Mouse (Mus musculus): ENCODE data around the gene Miox.

Miox gene

DNA sequence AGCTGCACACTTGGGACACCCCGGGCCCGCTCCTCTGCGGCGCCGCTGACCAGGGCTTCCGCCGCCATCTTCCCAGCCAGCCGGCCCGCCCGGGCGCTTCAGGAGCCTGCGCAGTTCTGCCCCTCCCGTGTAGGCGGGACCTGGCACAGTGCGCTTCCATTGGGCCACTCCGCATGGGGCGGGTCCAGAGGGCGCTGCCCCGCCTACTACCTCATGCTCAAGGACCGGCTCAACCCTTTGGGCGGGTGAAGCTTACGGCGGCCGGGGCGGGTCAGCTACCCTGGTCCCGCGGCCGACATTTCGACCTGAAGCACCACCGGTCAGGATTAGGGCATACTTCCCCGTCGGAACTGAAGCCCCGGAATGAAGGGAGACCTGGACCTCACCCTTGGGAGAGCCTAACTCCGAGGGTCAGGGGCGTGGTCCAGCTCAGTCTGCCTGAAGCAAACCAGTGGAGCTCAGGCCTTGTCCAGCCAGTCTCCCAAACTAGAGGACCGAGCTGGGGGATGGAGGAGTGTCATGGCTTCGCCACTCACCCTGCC lies 18.9 kb upstream of the Miox start, which contains the start of gene Sbf1:
TSS of gene Sbf1 (minus strand) at position 122 of the 542 bp plus-strand sequence.
- peak; percentile 94 for DNase-seq (ENCODE audit: low read depth)

DNA sequence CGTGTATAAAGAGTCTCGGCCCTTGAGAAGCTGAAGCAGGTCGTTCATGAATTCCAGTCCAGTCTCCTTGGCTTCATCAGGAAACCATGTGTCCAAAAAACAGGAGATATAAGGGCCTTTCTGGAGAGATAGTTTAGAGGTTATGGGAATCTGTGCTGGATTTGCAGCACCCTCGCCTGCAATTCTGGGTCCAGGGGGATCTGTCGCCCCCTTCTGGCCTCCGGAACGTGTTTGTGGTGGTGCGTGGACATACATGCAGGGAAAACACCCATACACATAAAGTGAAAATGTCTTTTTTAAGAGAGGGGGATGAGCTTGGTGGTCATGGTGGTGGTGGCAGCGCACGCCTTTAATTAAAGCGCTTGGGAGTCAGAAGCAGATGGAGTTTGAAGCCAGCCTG lies 18.1 kb upstream of the Miox start:
- DNase-seq (ENCODE audit: low read depth): no peak

DNA sequence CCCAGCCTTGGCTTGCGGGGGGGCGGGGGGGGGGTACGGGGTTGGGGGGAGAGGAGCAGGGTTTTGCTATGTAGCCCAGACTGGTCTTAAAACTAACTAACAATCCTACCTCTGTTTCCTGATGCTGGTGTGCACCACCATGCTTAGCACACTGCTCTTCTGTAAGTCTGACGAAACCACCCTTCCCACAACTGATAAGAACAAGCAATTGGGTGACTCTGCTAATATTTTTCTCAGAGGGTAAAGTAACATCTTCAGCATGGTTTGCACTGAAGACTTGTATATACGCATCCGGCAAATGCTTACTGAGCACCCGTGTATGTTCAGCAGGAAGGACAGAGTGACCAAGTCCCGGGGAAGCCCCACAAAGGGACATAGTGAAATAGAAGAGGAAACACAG lies 12.9 kb upstream of the Miox start:
- no peak for DNase-seq (ENCODE audit: low read depth)

DNA sequence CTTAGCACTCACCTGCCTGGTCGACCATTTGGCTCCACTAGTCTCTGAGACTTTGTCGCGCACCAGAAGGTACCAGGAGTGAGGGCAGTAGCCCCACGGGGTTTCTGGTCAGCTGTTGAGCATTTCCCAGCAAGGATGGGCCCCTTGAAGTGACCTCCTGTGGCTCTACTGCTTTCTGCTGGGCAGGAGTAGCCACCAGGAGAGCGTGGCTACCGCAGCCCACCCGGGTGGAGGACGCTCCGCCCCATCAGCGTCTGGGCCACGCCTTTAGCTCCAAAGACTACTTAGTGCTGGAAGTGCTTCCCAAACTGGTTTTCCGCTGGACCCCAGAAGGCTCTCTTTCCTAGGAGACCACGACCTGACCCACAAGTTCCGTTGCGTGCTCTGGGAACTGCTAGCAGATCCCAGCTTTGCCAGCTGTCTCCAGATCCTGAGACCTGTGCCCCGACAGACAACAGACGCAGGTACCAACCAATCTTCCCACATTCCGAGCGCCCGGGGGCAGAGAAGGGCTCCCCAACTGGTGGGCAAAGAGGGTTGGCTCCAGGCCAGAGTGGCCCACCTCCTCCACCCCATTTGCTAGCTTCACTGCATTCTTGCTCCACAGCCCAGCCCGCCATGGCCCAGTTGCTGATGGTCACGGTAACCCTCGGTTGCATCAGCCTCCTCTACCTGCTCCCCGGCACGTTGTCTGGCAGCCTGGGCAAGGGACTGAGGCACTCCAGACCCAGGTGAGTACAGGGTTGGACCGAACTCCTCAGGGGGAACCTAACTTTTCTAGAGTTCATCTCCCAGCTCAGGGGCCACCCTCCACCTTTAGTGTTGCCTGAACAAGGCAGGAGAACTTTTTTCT lies 11.3 kb upstream of the Miox start, which contains the start of gene Adm2:
TSS of gene Adm2 (plus strand) at position 51 of the 853 bp plus-strand sequence.
- no peak for DNase-seq (ENCODE audit: low read depth)

GRCm38 (mm10) chr15:89323656-89324055 lies 10.5 kb upstream of the Miox start:
- DNase-seq (ENCODE audit: low read depth): no peak

DNA sequence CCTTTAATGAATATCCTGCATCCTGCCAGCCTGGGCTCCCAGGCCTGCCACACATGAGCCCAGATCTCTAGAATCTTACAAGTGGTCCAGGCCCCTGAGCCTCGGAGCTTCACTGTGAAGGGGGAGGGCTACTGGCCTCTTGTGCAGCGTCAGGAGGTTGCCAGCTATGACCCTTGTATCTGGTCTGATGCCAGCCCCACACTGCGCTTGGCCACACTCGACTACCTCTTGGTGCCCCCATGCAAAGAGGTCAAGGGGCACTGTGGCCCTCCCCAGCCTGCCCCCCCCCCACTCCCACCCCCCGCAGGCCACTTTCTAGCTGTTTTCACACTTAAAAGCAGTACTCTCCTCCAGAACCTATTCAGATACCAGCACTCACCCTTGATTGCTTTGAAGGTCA lies 7.8 kb upstream of the Miox start:
- DNase-seq (ENCODE audit: low read depth): no peak

GRCm38 (mm10) chr15:89334774-89335537 lies 758 bp downstream of the Miox start:
- DNase-seq (ENCODE audit: low read depth): no peak

GRCm38 (mm10) chr15:89336422-89336821 lies 2.2 kb downstream of the Miox start:
- DNase-seq (ENCODE audit: low read depth): no peak

- DNase-seq (ENCODE audit: low read depth): no peak
Measured at GRCm38 (mm10) chr15:89339696-89340095, 5.5 kb downstream of the Miox start.

- DNase-seq (ENCODE audit: low read depth): no peak
Measured at GRCm38 (mm10) chr15:89340136-89340535, 5.9 kb downstream of the Miox start.

DNA sequence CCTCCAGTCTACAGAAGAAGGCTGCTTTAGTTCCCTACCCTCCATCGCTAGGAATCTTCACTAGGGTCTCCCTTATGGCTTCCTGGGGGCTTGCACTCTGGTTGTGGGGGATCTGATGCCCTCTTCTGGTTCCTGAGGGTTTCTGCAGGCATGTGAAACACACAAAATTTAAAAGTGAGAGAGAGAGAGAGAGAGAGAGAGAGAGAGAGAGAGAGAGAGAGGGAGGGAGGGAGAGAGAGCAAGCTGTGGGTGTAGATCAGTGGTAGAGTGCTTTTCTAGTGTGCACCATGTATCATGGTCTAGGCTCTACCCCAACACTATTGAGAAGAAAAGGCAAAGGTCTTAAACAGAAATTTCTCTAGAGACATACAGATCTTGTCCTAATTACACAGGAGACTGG lies 7.5 kb downstream of the Miox start:
- DNase-seq (ENCODE audit: low read depth): no peak

DNA sequence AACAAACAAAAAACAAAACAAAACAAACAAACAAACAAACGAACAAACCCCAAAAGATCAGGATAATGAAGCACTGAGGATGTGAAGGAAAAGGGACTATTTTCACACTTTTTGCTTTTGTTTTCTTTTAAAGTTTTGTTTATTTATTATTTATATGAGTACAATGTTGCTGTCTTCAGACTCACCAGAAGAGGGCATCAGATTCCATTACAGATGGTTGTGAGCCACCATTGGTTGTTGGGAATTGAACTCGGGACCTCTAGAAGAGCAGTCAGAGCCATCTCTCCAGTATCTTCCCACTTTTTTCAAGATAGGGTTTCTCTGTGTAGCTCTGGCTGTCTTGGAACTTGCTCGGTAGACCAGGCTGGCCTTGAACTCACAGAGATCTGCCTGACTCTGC lies 9.1 kb downstream of the Miox start:
- DNase-seq (ENCODE audit: low read depth): no peak

DNA sequence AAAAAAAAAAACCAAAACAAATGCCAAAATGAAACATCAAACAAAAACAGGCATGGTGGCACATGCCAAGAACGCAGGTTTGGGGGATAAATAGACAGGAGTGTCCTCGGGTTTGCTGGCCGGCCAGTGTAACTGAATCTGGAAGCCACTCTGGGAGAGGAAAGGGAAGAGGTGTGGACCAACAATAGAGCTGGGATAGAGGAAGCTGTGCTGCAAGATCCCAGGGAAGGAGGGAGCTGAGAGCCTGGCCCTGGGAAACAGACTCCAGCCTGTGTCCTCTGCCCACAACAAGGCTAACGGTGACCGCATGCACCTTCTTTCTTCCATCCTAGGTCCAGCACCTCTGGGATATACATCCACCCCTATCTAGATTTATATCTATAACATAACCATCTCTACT lies 16.2 kb downstream of the Miox start:
- no peak for DNase-seq (ENCODE audit: low read depth)

DNA sequence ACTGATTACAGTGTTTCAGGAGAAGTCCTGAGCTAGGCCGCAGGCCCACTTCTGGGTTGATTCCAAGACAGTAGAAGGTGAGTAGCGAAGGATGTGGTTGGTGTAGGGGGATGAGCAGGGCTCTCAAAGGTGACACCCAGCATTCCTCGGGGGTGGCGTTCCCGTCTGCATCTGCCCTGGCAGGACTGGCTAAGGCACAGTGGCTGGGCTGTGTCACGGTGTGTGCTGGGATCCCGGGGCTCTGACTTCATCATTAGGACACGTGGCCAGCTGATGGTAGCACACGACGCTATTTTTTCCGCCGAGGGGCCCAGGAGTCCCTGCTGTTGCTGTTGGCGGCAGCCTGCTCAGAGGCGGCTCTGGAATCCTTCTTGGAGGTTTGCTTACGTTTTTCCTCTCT lies 17.1 kb downstream of the Miox start:
- no peak for DNase-seq (ENCODE audit: low read depth)

GRCm38 (mm10) chr15:89352054-89352453 lies 17.9 kb downstream of the Miox start:
- DNase-seq (ENCODE audit: low read depth): no peak

DNA sequence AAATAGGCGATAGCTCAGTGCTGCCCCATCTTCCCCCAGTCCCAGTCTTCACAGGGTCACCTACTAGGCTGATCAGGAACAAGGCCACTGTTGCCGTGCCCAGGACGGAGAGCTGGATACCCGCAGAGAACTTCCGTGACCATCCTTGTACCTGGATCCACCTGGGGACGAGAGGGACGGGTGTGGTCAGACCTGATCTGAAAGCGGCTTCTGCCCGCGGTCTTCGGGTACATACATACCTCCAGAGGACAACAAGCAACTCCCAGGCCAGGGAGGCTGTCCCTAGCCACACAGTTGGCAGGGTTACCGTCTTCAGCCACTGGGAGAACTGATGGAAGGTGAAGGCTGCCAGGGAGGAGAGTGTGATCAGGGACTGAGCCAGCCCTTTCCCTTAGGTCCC lies 18.6 kb downstream of the Miox start:
- DNase-seq (ENCODE audit: low read depth): no peak

DNA sequence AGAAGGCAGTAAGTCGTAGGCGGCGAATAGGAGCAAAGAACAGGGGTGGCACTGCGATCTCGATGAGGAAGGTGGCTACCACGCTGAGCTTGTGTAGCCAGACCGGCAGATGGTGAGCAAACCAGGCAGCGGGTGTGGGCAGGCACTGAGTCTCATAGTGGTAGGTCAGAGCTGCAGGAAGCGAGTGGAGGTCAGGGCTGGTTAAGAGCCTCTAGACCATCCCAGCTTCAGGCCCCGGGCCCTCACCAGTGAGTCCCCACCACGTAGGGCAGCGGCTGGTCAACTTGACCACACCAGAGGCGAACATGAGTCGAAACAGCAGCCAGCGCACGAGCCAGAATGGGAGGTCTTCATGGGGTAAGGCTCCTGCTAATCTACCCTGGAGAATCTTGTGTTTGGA lies 19.6 kb downstream of the Miox start:
- no peak for DNase-seq (ENCODE audit: low read depth)

DNA sequence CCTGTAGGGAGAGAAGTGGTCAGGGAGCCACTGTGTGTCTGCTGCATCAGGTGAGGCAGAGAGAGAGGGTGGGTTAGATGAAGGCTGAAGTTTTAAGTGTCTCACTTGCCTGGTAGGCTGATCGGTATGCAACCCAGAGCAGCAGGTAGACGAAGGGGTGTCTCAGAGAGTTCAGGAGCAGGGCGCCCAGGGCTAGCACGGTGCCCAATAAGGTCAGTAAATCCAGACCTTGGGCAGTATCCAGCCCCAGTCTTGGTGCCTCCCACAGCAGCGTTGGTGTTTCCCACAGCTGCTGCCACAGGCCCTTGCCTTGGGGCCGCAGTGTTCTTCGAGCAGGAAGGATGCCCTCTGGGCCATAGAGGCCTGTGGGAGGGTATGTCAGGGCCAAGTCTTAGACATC lies 20.3 kb downstream of the Miox start:
- no peak for DNase-seq (ENCODE audit: low read depth)

DNA sequence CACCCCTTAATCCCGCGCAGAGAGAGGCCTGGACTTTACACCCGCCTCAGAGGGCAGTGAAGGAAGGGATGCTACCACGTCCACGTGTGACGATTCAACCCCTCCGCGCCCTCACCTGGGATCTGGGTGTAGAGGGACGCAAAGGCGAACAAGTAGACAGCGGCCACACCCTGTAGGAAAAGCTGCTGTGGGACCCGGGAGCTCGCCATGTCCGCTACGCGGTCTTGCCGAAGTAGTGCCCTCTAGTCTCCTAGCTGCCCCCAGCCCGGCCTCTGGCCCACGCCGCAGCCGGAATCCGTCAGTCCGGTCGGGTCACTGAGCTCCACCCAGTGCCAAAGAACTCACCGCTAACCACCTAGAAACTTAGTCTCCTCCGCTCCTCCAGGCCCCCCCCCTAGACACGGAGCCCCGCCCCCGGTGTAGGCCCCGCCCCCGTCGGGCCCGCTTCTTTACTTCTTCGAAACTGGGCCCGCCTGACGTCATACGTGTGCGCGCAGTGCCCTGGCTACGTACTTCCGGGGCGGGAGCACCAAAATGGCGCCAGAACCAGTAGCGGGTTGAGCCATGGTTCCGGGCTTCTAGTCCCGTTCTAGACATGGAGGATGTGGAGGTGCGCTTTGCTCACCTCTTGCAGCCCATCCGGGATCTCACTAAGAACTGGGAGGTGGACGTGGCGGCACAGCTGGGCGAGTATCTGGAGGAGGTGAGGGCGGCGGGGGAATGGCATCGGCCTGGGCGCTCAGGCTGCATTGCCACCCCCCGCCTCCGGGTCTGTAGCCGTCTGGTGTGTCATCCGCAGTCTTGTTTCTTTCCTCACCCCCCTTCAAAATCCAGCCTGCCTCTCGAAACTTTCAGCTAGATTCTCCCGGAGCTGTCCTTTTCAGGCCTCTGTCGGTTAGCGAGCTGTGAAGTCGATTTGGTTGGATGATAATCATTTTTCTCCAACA lies 21.3 kb downstream of the Miox start, which contains the start of the genes Lmf2 and Ncaph2:
TSS of gene Lmf2 (minus strand) at position 419 of the 947 bp plus-strand sequence.
TSS of gene Ncaph2 (plus strand) at position 479 of the 947 bp plus-strand sequence.
- DNase-seq (ENCODE audit: low read depth): peak; percentile 94

GRCm38 (mm10) chr15:89356372-89356771 lies 22.2 kb downstream of the Miox start:
- DNase-seq (ENCODE audit: low read depth): peak; percentile 83

GRCm38 (mm10) chr15:89358784-89359183 lies 24.6 kb downstream of the Miox start:
- no peak for DNase-seq (ENCODE audit: low read depth)

GRCm38 (mm10) chr15:89363051-89363450 lies 28.9 kb downstream of the Miox start:
- no peak for DNase-seq (ENCODE audit: low read depth)
